Mouse (Mus musculus): ENCODE measurements around the gene Defb23. TPM values are rescaled to one million over a fixed set of nuclear protein-coding genes. Genes with fewer than 3 reads are reported as not detected.
A peak's percentile ranks its signal among the peaks of the same experiment; 100 is the strongest.

Gene Defb23
- polyA plus RNA-seq, 1 experiment from 2014 or later = not detected

DNA sequence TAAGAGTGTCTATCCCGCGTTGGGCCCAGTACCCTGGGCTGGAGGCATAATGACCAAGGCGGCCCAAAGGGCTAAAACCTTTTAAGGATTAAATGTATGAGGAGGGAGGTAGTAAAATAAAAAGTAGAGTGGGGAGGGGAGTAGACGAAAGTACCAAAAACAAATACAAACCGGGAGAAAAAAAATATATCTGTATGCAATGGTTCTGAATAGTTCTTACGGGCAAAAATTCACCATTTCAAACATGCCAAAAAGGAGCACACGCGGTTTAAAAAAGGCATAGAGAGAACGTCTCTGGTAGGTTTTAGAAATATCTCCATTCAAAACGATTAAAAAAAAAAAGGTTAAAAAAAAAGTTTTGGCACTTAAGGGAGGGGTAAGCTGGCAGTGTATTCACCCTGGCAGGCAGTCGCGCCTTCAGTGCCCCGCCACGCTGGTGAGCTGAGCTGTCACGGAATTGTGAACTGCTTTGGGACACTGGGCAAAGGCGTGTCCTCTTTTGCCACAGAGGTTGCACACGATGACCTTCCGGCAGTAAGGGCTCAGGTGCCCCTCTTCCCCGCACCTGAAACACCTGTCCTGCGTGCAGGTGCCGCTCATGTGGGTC lies 51.2 kb downstream of the Defb23 start:
- Histone ChIP-seq H3K9ac (replicated peaks; ENCODE audit: low read length) (peak overlapping the region; percentile 98), H3K36me3 (replicated peaks; ENCODE audit: control insufficient read depth, insufficient read depth, low read depth, low read length) (no peaks in the 10 kb centered on the region), H3K4me2 (ENCODE audit: low read depth, low read length) (peak overlapping the region; percentile 90), H3K9me3 (replicated peaks; ENCODE audit: control insufficient read depth, low read length) (no peaks in the 10 kb centered on the region; the same call in 1 of the 2 replicates), H3K4me3 (ENCODE audit: low read depth, low read length) (peak overlapping the region; percentile 93), H3K27ac (replicated peaks; ENCODE audit: low read depth, low read length) (peak overlapping the region; percentile 98), H3K4me1 (ENCODE audit: control insufficient read depth, insufficient read depth, low read length) (peaks cover 6% of the 10 kb centered on the region), H3K27me3 (ENCODE audit: control insufficient read depth, insufficient read depth, low read length) (no peaks in the 10 kb centered on the region)
- no peak for DNase-seq (ENCODE audit: low spot score)
- no peak for ATAC-seq (replicated peaks; ENCODE audit: insufficient number of reproducible peaks, low FRiP score, low TSS enrichment, low read depth)
- 1% methylated on average over 21 of the region's 21 CpGs for WGBS

DNA sequence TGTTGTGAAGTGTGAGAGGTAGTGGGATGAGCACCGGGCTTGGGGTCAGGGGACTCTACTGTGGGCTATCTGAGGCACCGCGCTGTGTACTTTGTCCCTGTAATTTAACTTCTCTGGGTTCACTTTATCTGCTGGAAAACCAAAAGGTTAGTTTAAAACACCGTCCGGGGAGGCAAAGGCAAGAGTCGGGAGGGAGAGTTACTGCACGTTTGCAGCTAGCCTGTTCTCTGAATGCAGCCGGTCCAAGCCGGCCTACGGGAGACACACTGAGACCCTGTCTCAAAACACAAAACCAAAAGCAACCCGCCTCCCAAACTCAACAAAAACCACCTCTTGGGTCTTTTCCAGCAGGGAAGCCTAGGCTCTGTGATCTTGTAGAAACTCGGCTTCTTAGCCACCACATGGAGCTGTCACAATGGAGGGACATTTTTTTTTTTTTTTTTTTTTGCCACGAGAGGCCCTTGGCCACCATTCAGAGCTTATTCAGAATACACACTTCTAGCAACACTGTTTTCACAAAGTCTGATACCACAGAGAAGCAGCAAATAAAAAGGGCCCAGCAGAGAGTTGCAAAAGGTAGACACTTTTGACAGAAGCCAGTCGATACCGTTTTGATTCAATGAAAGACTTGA lies 51.8 kb downstream of the Defb23 start:
- no peaks in the 10 kb centered on the region for H3K36me3 ChIP-seq (replicated peaks; ENCODE audit: control insufficient read depth, insufficient read depth, low read depth, low read length)
- peak overlapping the region; percentile 95 for H3K27ac ChIP-seq (replicated peaks; ENCODE audit: low read depth, low read length)
- peak overlapping the region; percentile 90 for H3K4me2 ChIP-seq (ENCODE audit: low read depth, low read length)
- peak; percentile 39 for DNase-seq (ENCODE audit: low spot score)
- peak overlapping the region; percentile 93 for H3K4me3 ChIP-seq (ENCODE audit: low read depth, low read length)
- WGBS = 2% methylated on average over 15 of the region's 15 CpGs
- H3K27me3 ChIP-seq (ENCODE audit: control insufficient read depth, insufficient read depth, low read length) = no peaks in the 10 kb centered on the region
- H3K4me1 ChIP-seq (ENCODE audit: control insufficient read depth, insufficient read depth, low read length) = peaks cover 6% of the 10 kb centered on the region
- no peak for ATAC-seq (replicated peaks; ENCODE audit: insufficient number of reproducible peaks, low FRiP score, low TSS enrichment, low read depth)
- no peaks in the 10 kb centered on the region; the same call in 1 of the 2 replicates for H3K9me3 ChIP-seq (replicated peaks; ENCODE audit: control insufficient read depth, low read length)
- H3K9ac ChIP-seq (replicated peaks; ENCODE audit: low read length) = peak overlapping the region; percentile 98

GRCm38 (mm10) chr2:152411471-152411870 lies 52.9 kb downstream of the Defb23 start:
- Histone ChIP-seq H3K4me1 (ENCODE audit: control insufficient read depth, insufficient read depth, low read length) (peaks cover 7% of the 10 kb centered on the region), H3K27me3 (ENCODE audit: control insufficient read depth, insufficient read depth, low read length) (no peaks in the 10 kb centered on the region), H3K9ac (replicated peaks; ENCODE audit: low read length) (peak overlapping the region; percentile 60), H3K4me2 (ENCODE audit: low read depth, low read length) (peak overlapping the region; percentile 90), H3K9me3 (replicated peaks; ENCODE audit: control insufficient read depth, low read length) (no peaks in the 10 kb centered on the region; the same call in 1 of the 2 replicates), H3K36me3 (replicated peaks; ENCODE audit: control insufficient read depth, insufficient read depth, low read depth, low read length) (no peaks in the 10 kb centered on the region), H3K4me3 (ENCODE audit: low read depth, low read length) (peak overlapping the region; percentile 93), H3K27ac (replicated peaks; ENCODE audit: low read depth, low read length) (peak overlapping the region; percentile 95)
- DNase-seq (ENCODE audit: low spot score) (peak; percentile 69), ATAC-seq (replicated peaks; ENCODE audit: insufficient number of reproducible peaks, low FRiP score, low TSS enrichment, low read depth) (peak; percentile 11; the same call in 1 of the 2 replicates)
- 2% methylated on average over 7 of the region's 7 CpGs for WGBS

GRCm38 (mm10) chr2:152410971-152411371 lies 53.4 kb downstream of the Defb23 start:
- H3K9me3 ChIP-seq (replicated peaks; ENCODE audit: control insufficient read depth, low read length) = no peaks in the 10 kb centered on the region; the same call in 1 of the 2 replicates
- peaks cover 8% of the 10 kb centered on the region for H3K4me1 ChIP-seq (ENCODE audit: control insufficient read depth, insufficient read depth, low read length)
- H3K4me2 ChIP-seq (ENCODE audit: low read depth, low read length) = peak overlapping the region; percentile 90
- peak overlapping the region; percentile 14 for H3K9ac ChIP-seq (replicated peaks; ENCODE audit: low read length)
- no peaks in the 10 kb centered on the region for H3K27me3 ChIP-seq (ENCODE audit: control insufficient read depth, insufficient read depth, low read length)
- peak overlapping the region; percentile 93 for H3K4me3 ChIP-seq (ENCODE audit: low read depth, low read length)
- ATAC-seq (replicated peaks; ENCODE audit: insufficient number of reproducible peaks, low FRiP score, low TSS enrichment, low read depth) (peak; percentile 77), DNase-seq (ENCODE audit: low spot score) (peak; percentile 98)
- H3K36me3 ChIP-seq (replicated peaks; ENCODE audit: control insufficient read depth, insufficient read depth, low read depth, low read length) = no peaks in the 10 kb centered on the region
- H3K27ac ChIP-seq (replicated peaks; ENCODE audit: low read depth, low read length) = peak overlapping the region; percentile 95
- 2% methylated on average over 15 of the region's 15 CpGs for WGBS

- Histone ChIP-seq H3K9ac (replicated peaks; ENCODE audit: low read length) (no peak overlapping the region), H3K27ac (replicated peaks; ENCODE audit: low read depth, low read length) (peak overlapping the region; percentile 95), H3K36me3 (replicated peaks; ENCODE audit: control insufficient read depth, insufficient read depth, low read depth, low read length) (no peaks in the 10 kb centered on the region), H3K4me3 (ENCODE audit: low read depth, low read length) (no peak overlapping the region), H3K9me3 (replicated peaks; ENCODE audit: control insufficient read depth, low read length) (no peaks in the 10 kb centered on the region), H3K4me2 (ENCODE audit: low read depth, low read length) (no peak overlapping the region), H3K4me1 (ENCODE audit: control insufficient read depth, insufficient read depth, low read length) (peaks cover 8% of the 10 kb centered on the region), H3K27me3 (ENCODE audit: control insufficient read depth, insufficient read depth, low read length) (no peaks in the 10 kb centered on the region)
- 69% methylated on average over 6 of the region's 6 CpGs for WGBS
- DNase-seq (ENCODE audit: low spot score) (no peak), ATAC-seq (replicated peaks; ENCODE audit: insufficient number of reproducible peaks, low FRiP score, low TSS enrichment, low read depth) (no peak)
Measured at GRCm38 (mm10) chr2:152409781-152410180, 54.6 kb downstream of the Defb23 start.

Other genes starting within 250 kb of the Defb23 start
- 57.8 and 64.9 TPM in 2 replicates for gene Csnk2a1, start 237.8 kb downstream of the Defb23 start, polyA plus RNA-seq (2014; fragmentation: Nextera tagmentation; extraction: Ambion mirVana)
- gene Tbc1d20, start 170.8 kb downstream of the Defb23 start, polyA plus RNA-seq (2014; fragmentation: Nextera tagmentation; extraction: Ambion mirVana) = 25.4 and 26.4 TPM in 2 replicates
- 58.2 and 64.9 TPM in 2 replicates for gene Rbck1, start 132.0 kb downstream of the Defb23 start, polyA plus RNA-seq (2014; fragmentation: Nextera tagmentation; extraction: Ambion mirVana)
- gene Trib3, start 120.6 kb downstream of the Defb23 start, polyA plus RNA-seq (2014; fragmentation: Nextera tagmentation; extraction: Ambion mirVana) = 1.4 and 1.7 TPM in 2 replicates
- gene Nrsn2, start 88.0 kb downstream of the Defb23 start, polyA plus RNA-seq (2014; fragmentation: Nextera tagmentation; extraction: Ambion mirVana) = 3.0 and 4.2 TPM in 2 replicates
- gene Sox12, start 66.6 kb downstream of the Defb23 start, polyA plus RNA-seq (2014; fragmentation: Nextera tagmentation; extraction: Ambion mirVana) = 19.6 and 20.7 TPM in 2 replicates
- gene Zcchc3, start 49.6 kb downstream of the Defb23 start, polyA plus RNA-seq (2014; fragmentation: Nextera tagmentation; extraction: Ambion mirVana) = 61.6 and 67.7 TPM in 2 replicates
- gene 6820408C15Rik, start 49.0 kb downstream of the Defb23 start, polyA plus RNA-seq (2014; fragmentation: Nextera tagmentation; extraction: Ambion mirVana) = 0.17 and 0.24 TPM in 2 replicates
- gene Defb20, start 12.4 kb upstream of the Defb23 start, polyA plus RNA-seq (2014; fragmentation: Nextera tagmentation; extraction: Ambion mirVana) = not detected in 2 replicates
- not detected in 2 replicates for gene Defb22, start 25.5 kb upstream of the Defb23 start, polyA plus RNA-seq (2014; fragmentation: Nextera tagmentation; extraction: Ambion mirVana)
- not detected in 2 replicates for gene Defb26, start 47.1 kb upstream of the Defb23 start, polyA plus RNA-seq (2014; fragmentation: Nextera tagmentation; extraction: Ambion mirVana)
- gene Defb28, start 53.6 kb upstream of the Defb23 start, polyA plus RNA-seq (2014; fragmentation: Nextera tagmentation; extraction: Ambion mirVana) = not detected in 2 replicates
- gene Defb29, start 75.5 kb upstream of the Defb23 start, polyA plus RNA-seq (2014; fragmentation: Nextera tagmentation; extraction: Ambion mirVana) = not detected in 2 replicates
- gene Gm17416, start 104.7 kb upstream of the Defb23 start, polyA plus RNA-seq (2014; fragmentation: Nextera tagmentation; extraction: Ambion mirVana) = not detected in 2 replicates
- not detected in 2 replicates for gene Defb21, start 108.1 kb upstream of the Defb23 start, polyA plus RNA-seq (2014; fragmentation: Nextera tagmentation; extraction: Ambion mirVana)
- gene Defb19, start 115.7 kb upstream of the Defb23 start, polyA plus RNA-seq (2014; fragmentation: Nextera tagmentation; extraction: Ambion mirVana) = not detected in 2 replicates
- not detected in 2 replicates for gene Defb45, start 134.8 kb upstream of the Defb23 start, polyA plus RNA-seq (2014; fragmentation: Nextera tagmentation; extraction: Ambion mirVana)
- not detected in 2 replicates for gene Defb36, start 139.7 kb upstream of the Defb23 start, polyA plus RNA-seq (2014; fragmentation: Nextera tagmentation; extraction: Ambion mirVana)
- not detected in 2 replicates for gene Defb25, start 158.4 kb upstream of the Defb23 start, polyA plus RNA-seq (2014; fragmentation: Nextera tagmentation; extraction: Ambion mirVana)
- 0.36 and 0.91 TPM in 2 replicates for gene Rem1, start 162.3 kb upstream of the Defb23 start, polyA plus RNA-seq (2014; fragmentation: Nextera tagmentation; extraction: Ambion mirVana)
- 115 and 118 TPM in 2 replicates for gene H13, start 204.8 kb upstream of the Defb23 start, polyA plus RNA-seq (2014; fragmentation: Nextera tagmentation; extraction: Ambion mirVana)
- gene Mcts2, start 222.4 kb upstream of the Defb23 start, polyA plus RNA-seq (2014; fragmentation: Nextera tagmentation; extraction: Ambion mirVana) = 40.6 and 45.1 TPM in 2 replicates

All from embryonic facial prominence, embryonic 11.5 days (tissue).